Mouse (Mus musculus): ENCODE results near the gene Angpt4. TPM values are rescaled to one million over a fixed set of nuclear protein-coding genes. Genes with fewer than 3 reads are reported as not detected.

Gene Angpt4
- polyA plus RNA-seq, 2 experiments, result 0.03 to 0.06 TPM

- ATAC-seq (ENCODE audit: insufficient read depth) (no peak), DNase-seq (ENCODE audit: low read depth in 3 of 3, low spot score in 3 of 3) (no peak)
- Histone ChIP-seq H3K36me3 (replicated peaks; ENCODE audit: control insufficient read depth, insufficient read depth, low read depth) (no peaks in the 10 kb centered on the region), H3K4me1 (replicated peaks; ENCODE audit: control insufficient read depth in 2 of 2, insufficient read depth in 2 of 2, low read length in 1 of 2) (no peaks in the 10 kb centered on the region), H3K4me2 (ENCODE audit: low read depth) (no peak overlapping the region), H3K9me3 (ENCODE audit: control insufficient read depth, low read length) (no peaks in the 10 kb centered on the region), H3K4me3 (ENCODE audit: insufficient read depth in 1 of 2, low read depth in 2 of 2, low read length in 2 of 2) (no peak overlapping the region), H3K9ac (replicated peaks) (no peak overlapping the region), H3K27me3 (ENCODE audit: control insufficient read depth, insufficient read depth, low read length) (no peaks in the 10 kb centered on the region), H3K27ac (no peak overlapping the region)
- WGBS (ENCODE audit: insufficient replicate concordance), result 60% methylated on average over 6 of the region's 6 CpGs
- TF ChIP-seq CTCF (IDR thresholded peaks at IDR 0.05; ENCODE audit: low read depth), result no peak
- TF ChIP-seq EP300 (IDR thresholded peaks at IDR 0.05; ENCODE audit: low read depth), result no peak
These were observed 7.7 kb upstream of the Angpt4 start for GRCm38 (mm10) chr2:151903267-151903666.

- WGBS (ENCODE audit: insufficient replicate concordance), result 61% methylated on average over 4 of the region's 4 CpGs
These were observed 7.1 kb upstream of the Angpt4 start for GRCm38 (mm10) chr2:151903933-151904332.

GRCm38 (mm10) chr2:151904636-151905035 is 6.4 kb upstream of the Angpt4 start:
- ATAC-seq (ENCODE audit: insufficient read depth), result no peak
- 44% methylated on average over 3 of the region's 3 CpGs for WGBS (ENCODE audit: insufficient replicate concordance)
- H3K36me3 ChIP-seq (replicated peaks; ENCODE audit: control insufficient read depth, insufficient read depth, low read depth), result no peaks in the 10 kb centered on the region
- DNase-seq (ENCODE audit: low read depth in 3 of 3, low spot score in 3 of 3), result no peak
- no peaks in the 10 kb centered on the region for H3K4me1 ChIP-seq (replicated peaks; ENCODE audit: control insufficient read depth in 2 of 2, insufficient read depth in 2 of 2, low read length in 1 of 2)
- no peak overlapping the region for H3K4me3 ChIP-seq (ENCODE audit: insufficient read depth in 1 of 2, low read depth in 2 of 2, low read length in 2 of 2)
- H3K4me2 ChIP-seq (ENCODE audit: low read depth), result no peak overlapping the region
- H3K9me3 ChIP-seq (ENCODE audit: control insufficient read depth, low read length), result no peaks in the 10 kb centered on the region
- no peak overlapping the region for H3K9ac ChIP-seq (replicated peaks)
- no peak overlapping the region for H3K27ac ChIP-seq
- H3K27me3 ChIP-seq (ENCODE audit: control insufficient read depth, insufficient read depth, low read length), result no peaks in the 10 kb centered on the region
- TF ChIP-seq EP300 (IDR thresholded peaks at IDR 0.05; ENCODE audit: low read depth), result no peak
- no peak for TF ChIP-seq CTCF (IDR thresholded peaks at IDR 0.05; ENCODE audit: low read depth)

More at GRCm38 (mm10) chr2:151903933-151904332, 7.1 kb upstream of the Angpt4 start:
- H3K27me3 ChIP-seq (ENCODE audit: control insufficient read depth, insufficient read depth, low read length), result no peaks in the 10 kb centered on the region
- no peak for DNase-seq (ENCODE audit: low read depth in 3 of 3, low spot score in 3 of 3)
- ATAC-seq (ENCODE audit: insufficient read depth), result no peak
- H3K27ac ChIP-seq, result no peak overlapping the region
- H3K9ac ChIP-seq (replicated peaks), result no peak overlapping the region
- H3K4me2 ChIP-seq (ENCODE audit: low read depth), result no peak overlapping the region
- no peak overlapping the region for H3K4me3 ChIP-seq (ENCODE audit: insufficient read depth in 1 of 2, low read depth in 2 of 2, low read length in 2 of 2)
- no peaks in the 10 kb centered on the region for H3K36me3 ChIP-seq (replicated peaks; ENCODE audit: control insufficient read depth, insufficient read depth, low read depth)
- no peaks in the 10 kb centered on the region for H3K4me1 ChIP-seq (replicated peaks; ENCODE audit: control insufficient read depth in 2 of 2, insufficient read depth in 2 of 2, low read length in 1 of 2)
- no peaks in the 10 kb centered on the region for H3K9me3 ChIP-seq (ENCODE audit: control insufficient read depth, low read length)
- TF ChIP-seq CTCF (IDR thresholded peaks at IDR 0.05; ENCODE audit: low read depth) (no peak), EP300 (IDR thresholded peaks at IDR 0.05; ENCODE audit: low read depth) (no peak)

- 43% methylated on average over 2 of the region's 2 CpGs for WGBS (ENCODE audit: insufficient replicate concordance)
- Histone ChIP-seq H3K4me3 (ENCODE audit: insufficient read depth in 1 of 2, low read depth in 2 of 2, low read length in 2 of 2) (no peak overlapping the region), H3K36me3 (replicated peaks; ENCODE audit: control insufficient read depth, insufficient read depth, low read depth) (no peaks in the 10 kb centered on the region), H3K4me2 (ENCODE audit: low read depth) (no peak overlapping the region), H3K9ac (replicated peaks) (no peak overlapping the region), H3K4me1 (replicated peaks; ENCODE audit: control insufficient read depth in 2 of 2, insufficient read depth in 2 of 2, low read length in 1 of 2) (no peaks in the 10 kb centered on the region), H3K27ac (no peak overlapping the region), H3K27me3 (ENCODE audit: control insufficient read depth, insufficient read depth, low read length) (no peaks in the 10 kb centered on the region), H3K9me3 (ENCODE audit: control insufficient read depth, low read length) (no peaks in the 10 kb centered on the region)
- DNase-seq (ENCODE audit: low read depth in 3 of 3, low spot score in 3 of 3) (no peak), ATAC-seq (ENCODE audit: insufficient read depth) (no peak)
- TF ChIP-seq EP300 (IDR thresholded peaks at IDR 0.05; ENCODE audit: low read depth) (no peak), CTCF (IDR thresholded peaks at IDR 0.05; ENCODE audit: low read depth) (no peak)
These were observed 4.0 kb upstream of the Angpt4 start for GRCm38 (mm10) chr2:151907020-151907419.

- no peaks in the 10 kb centered on the region for H3K36me3 ChIP-seq (replicated peaks; ENCODE audit: control insufficient read depth, insufficient read depth, low read depth)
- ATAC-seq (ENCODE audit: insufficient read depth) (no peak), DNase-seq (ENCODE audit: low read depth in 3 of 3, low spot score in 3 of 3) (no peak)
- no peaks in the 10 kb centered on the region for H3K27me3 ChIP-seq (ENCODE audit: control insufficient read depth, insufficient read depth, low read length)
- whole genome bisulfite sequencing (ENCODE audit: insufficient replicate concordance), result 59% methylated on average over 3 of the region's 3 CpGs
- H3K4me2 ChIP-seq (ENCODE audit: low read depth), result no peak overlapping the region
- no peak overlapping the region for H3K4me3 ChIP-seq (ENCODE audit: insufficient read depth in 1 of 2, low read depth in 2 of 2, low read length in 2 of 2)
- no peaks in the 10 kb centered on the region for H3K9me3 ChIP-seq (ENCODE audit: control insufficient read depth, low read length)
- no peak overlapping the region for H3K27ac ChIP-seq
- no peaks in the 10 kb centered on the region for H3K4me1 ChIP-seq (replicated peaks; ENCODE audit: control insufficient read depth in 2 of 2, insufficient read depth in 2 of 2, low read length in 1 of 2)
- TF ChIP-seq EP300 (IDR thresholded peaks at IDR 0.05; ENCODE audit: low read depth), result no peak
- no peak for TF ChIP-seq CTCF (IDR thresholded peaks at IDR 0.05; ENCODE audit: low read depth)
- no peak overlapping the region for H3K9ac ChIP-seq (replicated peaks)
These were observed 1.6 kb upstream of the Angpt4 start for GRCm38 (mm10) chr2:151909386-151909785.
